Mouse (Mus musculus) heart, embryonic 13.5 days (tissue): ENCODE results near the gene Prn. TPM values are rescaled to one million over a fixed set of nuclear protein-coding genes. Genes with fewer than 3 reads are reported as not detected.

Source experiments
- ATAC-seq: fragments of 200-750 bp; cut with Nextera tagmentation; 2 replicates; pipeline ENCODE4 v1.8.0; 2017; ENCODE audit warnings: moderate TSS enrichment; ENCODE audit not compliant: insufficient number of reproducible peaks, low FRiP score, low TSS enrichment; ENCODE audit errors: extremely low read depth
- H3K27ac ChIP-seq: fragments of 300-500 bp; sonication (generic); replicated peaks from 2 replicates; pipeline ENCODE4 v1.5.1; 2015; ENCODE audit warnings: moderate library complexity, mild to moderate bottlenecking, inconsistent platforms
- H3K27me3 ChIP-seq: fragments of 300-500 bp; sonication (generic); replicated peaks from 2 replicates; pipeline ENCODE4 v1.6.1; 2015; ENCODE audit warnings: mild to moderate bottlenecking, inconsistent platforms
- H3K36me3 ChIP-seq: fragments of 300-500 bp; sonication (generic); 2 replicates; pipeline ENCODE4 v1.6.1; 2015; ENCODE audit warnings: mild to moderate bottlenecking, inconsistent platforms
- H3K4me1 ChIP-seq: fragments of 300-500 bp; sonication (generic); 2 replicates; pipeline ENCODE4 v1.6.1; 2015; ENCODE audit warnings: inconsistent platforms
- H3K4me2 ChIP-seq: fragments of 300-500 bp; sonication (generic); 2 replicates; pipeline ENCODE4 v1.6.1; 2015; ENCODE audit warnings: inconsistent platforms, mild to moderate bottlenecking, moderate library complexity
- H3K4me3 ChIP-seq: fragments of 300-500 bp; sonication (generic); 2 replicates; pipeline ENCODE4 v1.5.1; 2015; ENCODE audit warnings: moderate library complexity, mild to moderate bottlenecking, inconsistent platforms
- H3K9ac ChIP-seq: fragments of 300-500 bp; sonication (generic); 2 replicates; pipeline ENCODE4 v1.6.1; 2015; ENCODE audit warnings: inconsistent platforms, mild to moderate bottlenecking, moderate library complexity
- H3K9me3 ChIP-seq: fragments of 300-500 bp; sonication (generic); 2 replicates; pipeline ENCODE4 v1.6.1; 2016; ENCODE audit warnings: inconsistent platforms
- WGBS: fragments of 180-500 bp; shearing (Covaris S2); methylation state at CpG from one replicate; pipeline ENCODE4 v1.1.7; 2015; ENCODE audit warnings: mixed read lengths; 5-methylcytosine and 5-hydroxymethylcytosine counted together
- polyA plus RNA-seq: library from polyadenylated mRNA; unstranded; fragments of >200 nt; fragmentation: Nextera tagmentation; extraction: Ambion mirVana; gene quantifications from 2 replicates; pipeline ENCODE4 v1.2.1, GENCODE M21; 2015

The Prn gene
- polyA plus RNA-seq, 1 experiment from 2014 or later, result not detected

DNA sequence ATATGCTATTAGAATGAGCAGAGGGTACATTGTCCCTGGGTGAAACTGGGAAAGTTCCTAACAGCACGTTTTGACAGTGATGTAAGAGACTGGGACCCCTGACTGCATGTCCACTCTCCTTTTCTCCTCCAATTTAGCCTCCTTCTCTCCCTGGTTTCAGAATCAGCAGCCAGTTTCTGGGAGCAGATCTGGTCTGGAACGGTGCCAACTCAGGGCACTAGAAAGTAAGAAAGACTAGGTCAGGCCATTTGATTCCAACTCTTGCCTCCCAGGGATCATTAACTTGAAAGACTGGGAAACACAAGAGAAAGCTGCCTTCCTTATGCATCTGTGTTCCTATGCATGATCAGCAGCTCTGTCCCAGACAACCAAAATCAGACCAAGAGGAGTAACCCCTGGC is 42.7 kb downstream of the Prn start:
- H3K27me3 ChIP-seq, result peaks cover 42% of the 10 kb centered on the region
- peak overlapping the region; percentile 67; the same call in 1 of the 2 replicates for H3K4me2 ChIP-seq
- H3K4me3 ChIP-seq, result no peak overlapping the region
- no peak overlapping the region; the same call in 1 of the 2 replicates for H3K9ac ChIP-seq
- WGBS, result 46% methylated on average over 2 of the region's 2 CpGs
- H3K9me3 ChIP-seq, result no peaks in the 10 kb centered on the region
- no peak for ATAC-seq
- no peak overlapping the region for H3K27ac ChIP-seq
- H3K4me1 ChIP-seq, result peaks cover 37% of the 10 kb centered on the region
- no peaks in the 10 kb centered on the region for H3K36me3 ChIP-seq

DNA sequence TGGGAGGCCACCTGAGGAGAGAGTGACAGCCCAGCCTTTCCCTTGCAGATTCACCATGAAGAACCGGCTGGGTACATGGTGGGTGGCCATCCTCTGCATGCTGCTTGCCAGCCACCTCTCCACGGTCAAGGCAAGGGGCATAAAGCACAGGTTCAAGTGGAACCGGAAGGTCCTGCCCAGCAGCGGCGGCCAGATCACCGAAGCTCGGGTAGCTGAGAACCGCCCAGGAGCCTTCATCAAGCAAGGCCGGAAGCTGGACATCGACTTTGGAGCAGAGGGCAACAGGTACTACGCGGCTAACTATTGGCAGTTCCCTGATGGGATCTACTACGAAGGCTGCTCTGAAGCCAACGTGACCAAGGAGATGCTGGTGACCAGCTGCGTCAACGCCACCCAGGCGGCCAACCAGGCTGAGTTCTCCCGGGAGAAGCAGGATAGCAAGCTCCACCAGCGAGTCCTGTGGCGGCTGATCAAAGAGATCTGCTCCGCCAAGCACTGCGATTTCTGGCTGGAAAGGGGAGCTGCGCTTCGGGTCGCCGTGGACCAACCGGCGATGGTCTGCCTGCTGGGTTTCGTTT is 43.3 kb downstream of the Prn start:
- peaks cover 37% of the 10 kb centered on the region for H3K4me1 ChIP-seq
- H3K9me3 ChIP-seq, result no peaks in the 10 kb centered on the region
- H3K4me3 ChIP-seq, result peak overlapping the region; percentile 39
- WGBS, result 8% methylated on average over 29 of the region's 29 CpGs
- H3K36me3 ChIP-seq, result no peaks in the 10 kb centered on the region
- no peak for ATAC-seq
- H3K27ac ChIP-seq, result no peak overlapping the region
- peak overlapping the region; percentile 65 for H3K9ac ChIP-seq
- peak overlapping the region; percentile 67 for H3K4me2 ChIP-seq
- peaks cover 42% of the 10 kb centered on the region for H3K27me3 ChIP-seq

DNA sequence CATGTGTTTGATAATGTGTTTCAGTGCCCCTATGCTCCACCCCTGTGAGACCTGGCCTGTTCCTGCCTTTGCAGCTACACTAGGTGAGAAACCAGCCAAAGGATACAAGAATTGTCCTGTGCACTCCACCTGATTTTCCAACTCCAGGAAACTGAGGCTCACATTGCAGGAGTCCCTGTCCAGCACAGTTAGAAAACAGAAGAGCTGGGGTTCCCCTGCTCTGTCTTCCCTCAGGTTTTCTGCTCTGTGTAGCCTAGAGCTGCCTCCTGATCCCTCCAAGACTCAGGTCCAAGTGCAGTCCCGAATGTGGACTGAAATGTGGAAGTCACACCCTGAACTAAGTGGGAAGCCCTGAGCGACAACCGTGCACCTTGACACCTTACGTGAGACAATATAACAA is 44.0 kb downstream of the Prn start:
- Histone ChIP-seq H3K4me3 (peak overlapping the region; percentile 39), H3K4me2 (peak overlapping the region; percentile 67), H3K4me1 (peaks cover 37% of the 10 kb centered on the region), H3K27me3 (peaks cover 42% of the 10 kb centered on the region), H3K27ac (no peak overlapping the region), H3K9ac (peak overlapping the region; percentile 5; the same call in 1 of the 2 replicates), H3K36me3 (no peaks in the 10 kb centered on the region), H3K9me3 (no peaks in the 10 kb centered on the region)
- ATAC-seq, result no peak
- 85% methylated on average over 4 of the region's 4 CpGs for WGBS

DNA sequence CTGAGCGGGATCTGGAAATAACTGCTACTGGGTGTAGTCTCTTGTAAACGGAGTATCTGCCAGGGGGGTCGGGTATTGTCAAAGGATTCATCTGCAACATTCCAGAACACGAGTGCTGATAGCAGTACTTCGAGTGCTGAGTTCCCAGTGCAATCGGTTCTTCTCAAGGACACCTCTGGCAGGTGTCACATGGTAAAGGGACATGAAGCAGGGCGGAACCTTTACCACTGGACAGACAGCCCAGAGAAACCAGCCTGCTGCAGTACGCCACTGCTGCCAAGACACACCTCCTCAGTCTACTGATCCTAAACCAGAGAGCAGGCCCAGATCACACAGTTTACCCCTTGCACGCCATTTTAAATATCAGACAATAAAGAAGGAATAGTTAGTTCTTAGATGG is 45.1 kb downstream of the Prn start:
- ATAC-seq, result no peak

DNA sequence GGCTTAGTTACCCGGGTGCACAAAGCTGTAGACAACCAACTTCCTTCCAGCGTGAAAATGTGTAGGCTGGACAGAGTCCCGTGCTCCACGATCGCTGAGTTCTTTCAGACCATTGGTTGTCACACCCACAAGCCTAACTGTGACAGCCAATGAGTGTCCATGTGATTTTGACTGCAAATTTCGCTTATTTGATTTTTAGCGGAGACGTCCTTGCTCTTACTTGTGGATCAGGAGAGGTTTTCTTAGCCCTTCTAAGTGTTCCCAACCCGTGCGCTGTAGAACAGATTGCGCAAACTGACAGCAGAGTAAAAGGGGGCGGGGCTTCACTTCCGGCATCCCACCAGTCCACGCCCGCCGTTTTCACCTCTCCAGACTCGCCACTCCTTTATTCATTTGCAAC is 45.5 kb downstream of the Prn start:
- Histone ChIP-seq H3K9ac (peak overlapping the region; percentile 54), H3K4me1 (peaks cover 33% of the 10 kb centered on the region), H3K27me3 (peaks cover 40% of the 10 kb centered on the region), H3K4me3 (peak overlapping the region; percentile 55), H3K4me2 (peak overlapping the region; percentile 75), H3K9me3 (no peaks in the 10 kb centered on the region), H3K36me3 (no peaks in the 10 kb centered on the region), H3K27ac (peak overlapping the region; percentile 48; the same call in 1 of the 2 replicates)
- ATAC-seq, result no peak
- 2% methylated on average over 17 of the region's 17 CpGs for WGBS

More for the DNA sequence above, 45.1 kb downstream of the Prn start:
- Histone ChIP-seq H3K4me3 (peak overlapping the region; percentile 55), H3K27ac (peak overlapping the region; percentile 48; the same call in 1 of the 2 replicates), H3K4me2 (peak overlapping the region; percentile 75), H3K4me1 (peaks cover 37% of the 10 kb centered on the region), H3K27me3 (peaks cover 42% of the 10 kb centered on the region), H3K9me3 (no peaks in the 10 kb centered on the region), H3K9ac (peak overlapping the region; percentile 54), H3K36me3 (no peaks in the 10 kb centered on the region)
- 22% methylated on average over 9 of the region's 9 CpGs for WGBS

DNA sequence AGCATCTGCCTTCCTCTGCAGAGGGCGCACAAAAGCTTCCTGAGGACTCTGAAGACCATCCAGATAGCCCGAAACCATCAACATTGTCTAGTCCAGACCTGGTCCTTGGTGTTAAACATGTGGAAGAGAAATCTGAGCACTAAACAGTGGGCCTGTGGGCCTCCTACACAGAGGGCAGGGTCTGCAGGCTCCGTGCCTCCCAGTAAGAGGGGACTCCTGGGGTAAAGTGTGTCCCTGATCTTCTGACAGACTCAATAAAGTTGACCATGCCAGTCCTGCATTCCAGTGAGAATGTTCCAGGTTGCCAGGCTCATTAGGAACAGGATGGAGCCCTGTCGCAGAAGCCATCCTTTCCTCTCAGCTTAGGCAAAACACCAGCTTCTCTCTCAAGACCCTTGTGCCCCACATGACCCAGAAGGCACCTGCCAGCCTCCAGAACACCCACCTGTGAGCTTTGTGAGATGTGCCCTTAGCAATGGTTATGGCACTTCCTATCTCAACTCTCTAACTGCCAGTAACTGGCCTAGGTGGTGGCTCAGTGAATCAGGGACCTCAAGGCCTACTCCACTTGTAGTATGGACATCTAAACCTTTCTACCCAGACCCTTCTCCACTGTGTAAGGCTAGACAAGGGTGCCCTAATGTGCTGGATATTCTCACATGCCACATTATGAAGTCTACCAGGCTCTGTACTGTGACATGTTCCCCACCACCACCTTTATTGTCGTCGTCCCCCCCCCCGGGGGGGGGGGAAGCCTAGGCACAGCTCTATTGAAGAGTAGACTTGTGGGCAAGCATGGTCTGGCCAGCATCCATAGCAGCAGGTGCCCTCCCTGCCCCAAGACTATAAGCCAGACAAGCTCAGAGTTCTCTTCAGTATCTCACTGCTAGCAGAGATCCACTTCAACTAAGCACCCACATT is 46.8 kb downstream of the Prn start:
- no peak overlapping the region for H3K4me3 ChIP-seq
- no peak overlapping the region for H3K9ac ChIP-seq
- H3K27ac ChIP-seq, result no peak overlapping the region
- H3K27me3 ChIP-seq, result peaks cover 32% of the 10 kb centered on the region
- H3K4me1 ChIP-seq, result peaks cover 26% of the 10 kb centered on the region
- H3K9me3 ChIP-seq, result no peaks in the 10 kb centered on the region
- no peak overlapping the region for H3K4me2 ChIP-seq
- 83% methylated on average over 7 of the region's 7 CpGs for WGBS
- ATAC-seq, result no peak
- H3K36me3 ChIP-seq, result no peaks in the 10 kb centered on the region

DNA sequence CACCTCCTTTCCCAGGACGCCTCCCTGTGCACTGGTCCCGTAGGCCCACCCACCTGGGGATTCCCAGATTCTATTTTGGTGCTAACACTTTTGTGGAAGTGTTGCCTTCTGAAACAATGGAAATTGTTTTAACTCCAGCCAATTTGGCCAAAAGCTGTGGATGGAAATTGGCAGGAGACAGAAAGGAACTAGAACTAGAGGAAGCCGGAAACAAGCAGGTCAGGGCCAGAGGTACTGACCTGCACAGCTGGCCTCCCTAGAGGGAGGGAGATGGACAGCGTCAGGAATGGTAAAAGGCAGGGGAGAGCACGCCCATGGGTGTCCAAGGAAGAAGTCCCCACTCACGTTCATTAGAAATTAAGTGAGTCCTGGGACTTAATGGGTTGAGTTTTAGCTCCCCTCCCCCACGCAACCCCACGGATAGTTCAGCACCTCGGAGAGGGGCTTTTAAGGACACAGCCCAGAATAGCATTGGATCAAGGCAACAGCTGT is 48.0 kb downstream of the Prn start:
- Histone ChIP-seq H3K4me3 (no peak overlapping the region), H3K9me3 (no peaks in the 10 kb centered on the region), H3K27me3 (peaks cover 22% of the 10 kb centered on the region), H3K4me2 (no peak overlapping the region), H3K36me3 (no peaks in the 10 kb centered on the region), H3K4me1 (peaks cover 21% of the 10 kb centered on the region), H3K9ac (no peak overlapping the region), H3K27ac (no peak overlapping the region)
- ATAC-seq, result no peak
- 41% methylated on average over 9 of the region's 9 CpGs for WGBS

DNA sequence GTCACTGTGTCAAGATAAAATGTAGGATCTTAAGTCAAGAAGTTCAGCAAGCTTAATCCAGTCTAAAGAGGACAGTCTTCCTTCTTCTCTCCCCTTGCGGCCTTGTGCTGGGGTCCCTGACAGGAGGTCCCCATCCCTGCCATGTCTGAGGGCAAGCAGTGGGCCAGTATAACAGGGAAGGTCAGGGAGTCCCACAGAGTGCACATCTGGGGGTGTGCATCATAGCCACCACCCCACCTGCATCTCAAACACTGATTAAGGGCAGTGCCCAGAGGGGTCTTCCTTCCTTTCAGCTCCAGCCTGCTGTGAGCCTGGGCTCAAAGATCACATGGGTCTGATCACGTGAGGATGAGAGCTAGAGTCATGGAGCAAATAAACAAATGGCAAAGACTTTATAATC is 51.9 kb downstream of the Prn start:
- Histone ChIP-seq H3K4me1 (no peaks in the 10 kb centered on the region), H3K9ac (no peak overlapping the region), H3K27ac (no peak overlapping the region), H3K4me3 (no peak overlapping the region), H3K36me3 (no peaks in the 10 kb centered on the region), H3K27me3 (no peaks in the 10 kb centered on the region), H3K9me3 (no peaks in the 10 kb centered on the region), H3K4me2 (no peak overlapping the region)
- no peak for ATAC-seq
- WGBS, result 58% methylated on average over 2 of the region's 2 CpGs

DNA sequence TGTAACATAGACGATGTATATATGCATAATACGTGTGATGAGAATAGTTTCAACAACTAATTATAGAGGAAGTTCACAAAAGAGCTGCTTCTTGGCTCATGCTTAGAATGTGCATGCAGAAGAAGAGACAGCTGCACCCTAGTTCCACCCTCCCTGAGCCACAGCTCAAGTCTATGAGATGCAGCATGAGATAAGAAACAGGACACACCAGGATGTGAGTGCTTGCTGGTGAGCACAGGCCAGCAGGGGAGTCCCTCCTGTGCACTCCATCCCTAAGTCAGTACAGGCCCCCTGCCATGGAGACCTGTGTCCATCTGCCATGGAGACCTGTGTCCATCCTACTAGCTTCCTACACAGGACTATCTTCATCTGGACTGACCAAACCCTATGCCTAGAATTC is 60.8 kb downstream of the Prn start:
- no peak for ATAC-seq
- no peak overlapping the region for H3K9ac ChIP-seq
- 82% methylated on average over 2 of the region's 2 CpGs for WGBS
- H3K4me2 ChIP-seq, result no peak overlapping the region
- H3K27ac ChIP-seq, result no peak overlapping the region
- H3K36me3 ChIP-seq, result no peaks in the 10 kb centered on the region
- H3K4me1 ChIP-seq, result no peaks in the 10 kb centered on the region
- no peaks in the 10 kb centered on the region for H3K9me3 ChIP-seq
- no peaks in the 10 kb centered on the region for H3K27me3 ChIP-seq
- H3K4me3 ChIP-seq, result no peak overlapping the region

DNA sequence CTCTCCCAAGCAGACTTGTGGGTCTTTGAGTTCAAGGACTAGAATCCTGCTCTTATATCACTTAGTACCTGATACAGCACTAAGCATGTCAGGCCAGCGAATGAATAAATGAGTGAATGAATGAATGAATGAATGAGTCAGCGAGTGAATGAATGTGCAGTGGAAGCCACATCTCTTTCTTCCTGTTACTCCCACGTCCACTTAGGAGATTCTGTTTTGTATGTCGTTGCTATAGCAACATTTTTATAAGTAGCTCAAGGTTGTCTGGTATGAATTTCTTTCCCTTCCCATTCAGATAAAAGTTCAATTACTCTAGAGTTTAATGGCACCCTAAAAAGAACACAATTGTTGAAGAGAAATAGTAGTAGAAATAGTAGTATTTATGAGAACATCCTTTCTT is 61.3 kb downstream of the Prn start:
- no peaks in the 10 kb centered on the region for H3K9me3 ChIP-seq
- H3K4me3 ChIP-seq, result no peak overlapping the region
- H3K9ac ChIP-seq, result no peak overlapping the region
- WGBS, result 72% methylated on average over 4 of the region's 4 CpGs
- ATAC-seq, result no peak
- no peak overlapping the region for H3K27ac ChIP-seq
- H3K4me1 ChIP-seq, result no peaks in the 10 kb centered on the region
- no peak overlapping the region for H3K4me2 ChIP-seq
- no peaks in the 10 kb centered on the region for H3K27me3 ChIP-seq
- no peaks in the 10 kb centered on the region for H3K36me3 ChIP-seq

DNA sequence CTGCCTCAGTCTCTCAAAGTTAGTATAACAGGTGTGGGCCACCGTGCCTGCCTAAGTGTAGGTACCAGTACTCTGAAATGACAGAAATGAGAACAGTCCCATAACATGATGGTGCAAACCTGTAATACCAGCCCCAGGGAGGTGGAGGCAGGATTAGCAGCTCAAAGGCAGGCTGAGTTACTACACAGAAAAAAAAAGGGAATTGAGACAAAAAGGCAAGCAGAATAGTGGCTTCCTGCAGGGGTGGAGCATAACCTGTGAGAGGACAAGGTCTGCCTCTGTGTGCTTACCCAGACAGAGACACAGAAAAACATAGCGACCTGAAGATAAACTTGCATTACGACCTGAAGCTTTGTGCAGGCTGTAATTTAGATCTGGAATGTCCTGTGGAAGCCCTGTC is 66.9 kb downstream of the Prn start:
- Histone ChIP-seq H3K4me1 (peaks cover 20% of the 10 kb centered on the region), H3K27ac (no peak overlapping the region), H3K36me3 (no peaks in the 10 kb centered on the region), H3K4me3 (no peak overlapping the region), H3K4me2 (no peak overlapping the region), H3K9ac (no peak overlapping the region), H3K27me3 (no peaks in the 10 kb centered on the region), H3K9me3 (peaks cover 10% of the 10 kb centered on the region)
- 69% methylated on average over 3 of the region's 3 CpGs for WGBS
- ATAC-seq, result no peak
